Mouse (Mus musculus) CH12.LX (cell line): ENCODE measurements around the gene Msh5.
A peak's percentile ranks its signal among the peaks of the same experiment; 100 is the strongest.

Source experiments
- BHLHE40 ChIP-seq: IDR thresholded peaks from 2 replicates; pipeline ENCODE4 v1.6.1; 2011; ENCODE audit warnings: mild to moderate bottlenecking, low read depth, low read length, improper control_type of control experiment
- CTCF ChIP-seq, 2 experiments: IDR thresholded peaks in 1 of 2; conservative IDR thresholded peaks in 1 of 2; 2 replicates each; pipeline ENCODE4 v1.5.1; 2011 to 2012; ENCODE audit warnings: low read depth in 2 of 2, low read length in 2 of 2, improper control_type of control experiment in 1 of 2, inconsistent platforms in 1 of 2, mild to moderate bottlenecking in 1 of 2, moderate library complexity in 1 of 2
- EP300 ChIP-seq: IDR thresholded peaks from 2 replicates; pipeline ENCODE4 v1.6.1; 2011; ENCODE audit warnings: low read length, improper control_type of control experiment
- POLR2A ChIP-seq: IDR thresholded peaks from 2 replicates; pipeline ENCODE4 v1.6.1; 2011; ENCODE audit warnings: low read depth, mild to moderate bottlenecking, improper control_type of control experiment, low read length

- TF ChIP-seq POLR2A (peak; percentile 57), EP300 (no peak), CTCF (conservative IDR thresholded peaks at IDR 0.05 in 1 of 2, IDR thresholded peaks at IDR 0.05 in 1 of 2; ENCODE audit: low read depth in 2 of 2, low read length in 2 of 2) (no peak), BHLHE40 (peak; percentile 33; the same call in 1 of the 2 replicates)
These were observed 3.7 kb upstream of the Msh5 start for GRCm38 (mm10) chr17:35050126-35050750.
